ENCODE assay signal across 11 mouse cellular contexts in genomic region chr1:97974968-97975367, GRCm38 (mm10).
A peak's percentile ranks its signal among the peaks of the same experiment; 100 is the strongest.
DNase-seq lines count a peak whose midpoint lies in the region; ATAC-seq and TF ChIP-seq lines count a peak whose summit lies in the region.
"Had no signal": no experiment of that assay in that cellular context is flagged by ENCODE, and none has a peak within 500 bp of the region (broad histone marks: within the 10 kb centered on the region; RNA-seq: fewer than 3 reads in every experiment).

No protein-coding gene starts in this region.

- H3K4me2 ChIP-seq in kidney, postnatal 0 days (ENCODE audit: low read length): no peak overlapping the region
- H3K4me2 ChIP-seq in forebrain, embryonic 11.5 days (ENCODE audit: low read depth, low read length, severe bottlenecking): no peak overlapping the region
- peak overlapping the region; percentile 80 for H3K4me2 ChIP-seq in hindbrain, embryonic 13.5 days
- H3K4me2 ChIP-seq in neural tube, embryonic 14.5 days (ENCODE audit: low read depth, low read length): peak overlapping the region; percentile 43

- no peak for TF ChIP-seq CTCF in kidney, postnatal 0 days (IDR thresholded peaks at IDR 0.05; ENCODE audit: low read depth)

- no peaks in the 10 kb centered on the region for H3K4me1 ChIP-seq in kidney, postnatal 0 days (replicated peaks; ENCODE audit: insufficient read depth, low read length)
- no peaks in the 10 kb centered on the region; the same call in 1 of the 2 replicates for H3K4me1 ChIP-seq in forebrain, embryonic 11.5 days (replicated peaks; ENCODE audit: control insufficient read depth, insufficient read depth, low read length)
- H3K4me1 ChIP-seq in hindbrain, embryonic 13.5 days (replicated peaks): peaks cover 23% of the 10 kb centered on the region
- H3K4me1 ChIP-seq in neural tube, embryonic 14.5 days (ENCODE audit: control insufficient read depth, insufficient read depth, low read length): peaks cover 11% of the 10 kb centered on the region; the same call in 1 of the 2 replicates

- H3K4me3 ChIP-seq in kidney, postnatal 0 days (replicated peaks; ENCODE audit: low read depth, low read length): no peak overlapping the region
- H3K4me3 ChIP-seq in forebrain, embryonic 11.5 days (ENCODE audit: low read depth, low read length): no peak overlapping the region
- H3K4me3 ChIP-seq in hindbrain, embryonic 13.5 days: peak overlapping the region; percentile 1; the same call in 1 of the 2 replicates
- H3K4me3 ChIP-seq in neural tube, embryonic 14.5 days (ENCODE audit: low read depth, low read length): peak overlapping the region; percentile 16; the same call in 1 of the 2 replicates

- no peaks in the 10 kb centered on the region for H3K9me3 ChIP-seq in kidney, postnatal 0 days (replicated peaks; ENCODE audit: low read length)
- H3K9me3 ChIP-seq in forebrain, embryonic 11.5 days (ENCODE audit: control insufficient read depth, low read length): no peaks in the 10 kb centered on the region
- H3K9me3 ChIP-seq in hindbrain, embryonic 13.5 days: no peaks in the 10 kb centered on the region
- no peaks in the 10 kb centered on the region for H3K9me3 ChIP-seq in neural tube, embryonic 14.5 days (ENCODE audit: control insufficient read depth, low read length)

- 58% methylated on average over 11 of the region's 11 CpGs for WGBS in kidney, postnatal 0 days
- 44% methylated on average over 11 of the region's 11 CpGs for WGBS in forebrain, embryonic 11.5 days
- 35% methylated on average over 11 of the region's 11 CpGs for WGBS in hindbrain, embryonic 13.5 days
- 29% methylated on average over 11 of the region's 11 CpGs for WGBS in neural tube, embryonic 14.5 days

- no peak overlapping the region for H3K27ac ChIP-seq in kidney, postnatal 0 days
- H3K27ac ChIP-seq in forebrain, embryonic 11.5 days (ENCODE audit: low read depth, low read length): no peak overlapping the region
- peak overlapping the region; percentile 36; the same call in 1 of the 2 replicates for H3K27ac ChIP-seq in hindbrain, embryonic 13.5 days
- peak overlapping the region; percentile 4; the same call in 1 of the 2 replicates for H3K27ac ChIP-seq in neural tube, embryonic 14.5 days (ENCODE audit: low read depth, low read length)

- no peak overlapping the region for H3K9ac ChIP-seq in kidney, postnatal 0 days (ENCODE audit: low read depth, low read length)
- H3K9ac ChIP-seq in forebrain, embryonic 11.5 days (ENCODE audit: low read length): no peak overlapping the region
- H3K9ac ChIP-seq in hindbrain, embryonic 13.5 days: peak overlapping the region; percentile 9; the same call in 1 of the 2 replicates
- H3K9ac ChIP-seq in neural tube, embryonic 14.5 days (replicated peaks; ENCODE audit: low read depth, low read length): peak overlapping the region; percentile 5; the same call in 1 of the 2 replicates

- no peaks in the 10 kb centered on the region for H3K36me3 ChIP-seq in kidney, postnatal 0 days (ENCODE audit: insufficient read depth, low read length)
- no peaks in the 10 kb centered on the region for H3K36me3 ChIP-seq in forebrain, embryonic 11.5 days (ENCODE audit: control insufficient read depth, insufficient read depth, low read length)
- H3K36me3 ChIP-seq in hindbrain, embryonic 13.5 days: peaks cover 4% of the 10 kb centered on the region; the same call in 1 of the 2 replicates
- H3K36me3 ChIP-seq in neural tube, embryonic 14.5 days (ENCODE audit: control insufficient read depth, insufficient read depth, low read length): no peaks in the 10 kb centered on the region

- peak; percentile 44 for DNase-seq in kidney, postnatal 0 days (ENCODE audit: low spot score)
- no peak for DNase-seq in kidney, postnatal 25 days
- peak; percentile 60 for DNase-seq in forebrain, embryonic 11.5 days (ENCODE audit: low spot score)
- no peak for DNase-seq in spleen, postnatal 36 days (ENCODE audit: low spot score in 2 of 2)
- DNase-seq: cerebellum, postnatal 25 days; lung, adult 2 months; thymus, postnatal 14 days had no signal

- no peak for ATAC-seq in kidney, postnatal 0 days (replicated peaks; ENCODE audit: low FRiP score, low read depth)
- ATAC-seq in forebrain, embryonic 11.5 days (replicated peaks; ENCODE audit: low FRiP score): peak; percentile 65
- ATAC-seq in hindbrain, embryonic 13.5 days (ENCODE audit: low FRiP score): no peak
- ATAC-seq in neural tube, embryonic 14.5 days (ENCODE audit: low read depth): peak; percentile 61; the same call in 1 of the 2 replicates
- no peak for ATAC-seq in megakaryocyte, adult 5-6 weeks (ENCODE audit: poor library complexity, severe bottlenecking)
- ATAC-seq: inflammation-experienced regulatory T-cells, adult 6 months had no signal

- H3K27me3 ChIP-seq in kidney, postnatal 0 days (ENCODE audit: insufficient read depth, low read length): no peaks in the 10 kb centered on the region
- H3K27me3 ChIP-seq in forebrain, embryonic 11.5 days (ENCODE audit: control insufficient read depth, insufficient read depth, low read length): no peaks in the 10 kb centered on the region
- H3K27me3 ChIP-seq in hindbrain, embryonic 13.5 days: no peaks in the 10 kb centered on the region
- H3K27me3 ChIP-seq in neural tube, embryonic 14.5 days (ENCODE audit: control insufficient read depth, insufficient read depth, low read length): no peaks in the 10 kb centered on the region

Comparison
In these comparisons a context has a peak if more than half of its experiments do, and no peak if none do; other contexts are left out.
1. DNase-seq: peak in kidney, postnatal 0 days (single experiment) and forebrain, embryonic 11.5 days (single experiment); none in kidney, postnatal 25 days (0 of 2) and spleen, postnatal 36 days (0 of 2).
2. ATAC-seq: peak in forebrain, embryonic 11.5 days (single experiment) and neural tube, embryonic 14.5 days (single experiment); none in kidney, postnatal 0 days (single experiment), hindbrain, embryonic 13.5 days (single experiment) and megakaryocyte, adult 5-6 weeks (single experiment).
3. H3K27ac ChIP-seq: peak in hindbrain, embryonic 13.5 days (single experiment) and neural tube, embryonic 14.5 days (single experiment); none in kidney, postnatal 0 days (single experiment) and forebrain, embryonic 11.5 days (single experiment).
4. H3K4me2 ChIP-seq: peak in hindbrain, embryonic 13.5 days (single experiment) and neural tube, embryonic 14.5 days (single experiment); none in kidney, postnatal 0 days (single experiment) and forebrain, embryonic 11.5 days (single experiment).
5. H3K4me3 ChIP-seq: peak in hindbrain, embryonic 13.5 days (single experiment) and neural tube, embryonic 14.5 days (single experiment); none in kidney, postnatal 0 days (single experiment) and forebrain, embryonic 11.5 days (single experiment).
6. H3K9ac ChIP-seq: peak in hindbrain, embryonic 13.5 days (single experiment) and neural tube, embryonic 14.5 days (single experiment); none in kidney, postnatal 0 days (single experiment) and forebrain, embryonic 11.5 days (single experiment).